Comparison of ENCODE assay signal across 9 mouse cellular contexts in the genomic region with DNA sequence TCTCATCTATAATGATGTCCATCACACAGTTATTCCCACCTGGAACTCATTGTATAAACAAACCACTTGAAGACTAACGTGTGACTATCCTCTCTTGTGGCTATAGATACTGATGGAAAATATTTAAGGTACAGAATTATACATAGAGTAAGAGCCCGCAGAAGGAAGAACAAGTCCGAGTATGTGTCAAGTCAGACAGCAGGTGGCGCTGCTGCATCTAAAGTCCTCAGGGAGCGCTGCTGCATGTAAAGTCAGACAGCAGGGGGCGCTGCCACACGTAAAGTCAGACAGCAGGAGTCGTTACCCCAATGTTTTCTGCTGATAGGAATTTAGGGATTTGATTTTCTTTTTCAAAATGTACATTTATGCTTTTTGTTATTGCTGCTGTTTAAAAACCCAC. TPM values are rescaled to one million over a fixed set of nuclear protein-coding genes. Genes with fewer than 3 reads are reported as not detected.
DNase-seq lines count a peak whose midpoint lies in the region; ATAC-seq and TF ChIP-seq lines count a peak whose summit lies in the region.
"Had no signal": no experiment of that assay in that cellular context is flagged by ENCODE, and none has a peak within 500 bp of the region (broad histone marks: within the 10 kb centered on the region; RNA-seq: fewer than 3 reads in every experiment).

No protein-coding gene starts in this region.

- WGBS in bone marrow, adult 2 months = under 1% methylated on average over 8 of the region's 8 CpGs

- TF ChIP-seq EP300 in MEL (IDR thresholded peaks at IDR 0.05; ENCODE audit: low read depth in 1 of 2, low read length in 2 of 2) = no peak

- peak; percentile 73 for ATAC-seq in erythroid progenitor cell, adult 5-6 weeks (replicated peaks; ENCODE audit: low FRiP score, poor library complexity, severe bottlenecking)

- peak; percentile 93 for DNase-seq in MEL (ENCODE audit: low read depth, low spot score)
- peak; percentile 86 to 95 for DNase-seq in heart, postnatal 10 days
- DNase-seq in layer of hippocampus, postnatal 10 days (ENCODE audit: low spot score in 2 of 2) = peak; percentile 95
- peak; percentile 82 to 88 for DNase-seq in lung, postnatal 4 days
- peak; percentile 99 for DNase-seq in right cerebral cortex, postnatal 4 days
- peak; percentile 53 for DNase-seq in yolk sac, embryonic 10.5 days (ENCODE audit: low spot score)

- TF ChIP-seq POLR2A in MEL (IDR thresholded peaks at IDR 0.05; ENCODE audit: control insufficient read depth in 1 of 2, insufficient read depth in 1 of 2, low read depth in 1 of 2, low read length in 2 of 2, poor library complexity in 1 of 2) = no peak
- no peak for TF ChIP-seq POLR2A in bone marrow, adult 2 months (IDR thresholded peaks at IDR 0.05; ENCODE audit: borderline replicate concordance, control insufficient read depth, low read depth, low read length)

- H3K79me2 ChIP-seq in MEL (ENCODE audit: control insufficient read depth, insufficient read depth, low read length, poor library complexity) = no peaks in the 10 kb centered on the region

- H3K4me3 ChIP-seq in MEL (ENCODE audit: control insufficient read depth in 1 of 2, insufficient read depth in 1 of 2, low read depth in 2 of 2, low read length in 2 of 2) = no peak overlapping the region
- H3K4me3 ChIP-seq in bone marrow, adult 2 months (replicated peaks; ENCODE audit: control insufficient read depth, low read depth, low read length) = no peak overlapping the region
- H3K4me3 ChIP-seq: neural tube, embryonic 12.5 days had no signal

- H3K27ac ChIP-seq in MEL (ENCODE audit: control insufficient read depth, low read depth, low read length) = no peak overlapping the region
- no peak overlapping the region for H3K27ac ChIP-seq in bone marrow, adult 2 months (ENCODE audit: control insufficient read depth, insufficient read depth, low read depth, low read length, poor library complexity)
- H3K27ac ChIP-seq: neural tube, embryonic 12.5 days had no signal

- H3K36me3 ChIP-seq in MEL (ENCODE audit: control insufficient read depth in 1 of 2, insufficient read depth in 2 of 2, low read length in 2 of 2) = no peaks in the 10 kb centered on the region
- H3K36me3 ChIP-seq: neural tube, embryonic 12.5 days had no signal

- no peaks in the 10 kb centered on the region for H3K4me1 ChIP-seq in MEL (ENCODE audit: control insufficient read depth in 1 of 2, insufficient read depth in 2 of 2, low read length in 2 of 2)
- H3K4me1 ChIP-seq in bone marrow, adult 2 months (ENCODE audit: control insufficient read depth, insufficient read depth, low read length) = no peaks in the 10 kb centered on the region
- H3K4me1 ChIP-seq: neural tube, embryonic 12.5 days had no signal

- peak; percentile 61 for TF ChIP-seq RAD21 in MEL (IDR thresholded peaks at IDR 0.05; ENCODE audit: low read depth, low read length)

- intact Hi-C loops in heart, postnatal 10 days (cut with DNase I) = no loop called here

- TF ChIP-seq CTCF in MEL (IDR thresholded peaks at IDR 0.05 in 2 of 3, conservative IDR thresholded peaks at IDR 0.05 in 1 of 3; ENCODE audit: control insufficient read depth in 1 of 3, insufficient read depth in 1 of 3, low read depth in 2 of 3, low read length in 3 of 3, poor library complexity in 1 of 3, severe bottlenecking in 1 of 3) = peak in 2 of 3 experiments; percentile 94 to 100; a peak in 5 of 6 replicates
- TF ChIP-seq CTCF in bone marrow, adult 2 months (IDR thresholded peaks at IDR 0.05; ENCODE audit: control insufficient read depth, insufficient read depth, low read length) = peak; percentile 100

- H3K9ac ChIP-seq in MEL (ENCODE audit: control insufficient read depth, low read depth, low read length, poor library complexity, severe bottlenecking) = no peak overlapping the region
- H3K9ac ChIP-seq: neural tube, embryonic 12.5 days had no signal

- no peaks in the 10 kb centered on the region for H3K9me3 ChIP-seq in MEL (replicated peaks; ENCODE audit: insufficient read depth, low read length)
- H3K9me3 ChIP-seq: neural tube, embryonic 12.5 days had no signal

- peaks cover 0 to 3% of the 10 kb centered on the region in 2 experiments; a peak in 3 of 4 replicates for H3K27me3 ChIP-seq in MEL (ENCODE audit: control insufficient read depth in 1 of 2, insufficient read depth in 2 of 2, low read length in 2 of 2)
- H3K27me3 ChIP-seq: neural tube, embryonic 12.5 days had no signal

TF ChIP-seq in MEL, 35 proteins besides CTCF, POLR2A, EP300 and RAD21:
- peak; percentile 59 for TF ChIP-seq SMC3 (IDR thresholded peaks at IDR 0.05; ENCODE audit: low read depth, low read length)
- TF ChIP-seq MAFK (IDR thresholded peaks at IDR 0.05; ENCODE audit: borderline replicate concordance, low read depth, low read length) = no peak
- TF ChIP-seq ZC3H11A (IDR thresholded peaks at IDR 0.05; ENCODE audit: low read depth, low read length) = 0 out of 2 replicates have a peak, but pooled peaks have one; percentile 25

RNA-seq across cellular contexts. Expression of a gene that starts 5.4 kb away (rescaled TPM):
- not detected in 2 replicates for total RNA-seq in MEL (2012; rRNA removed)
- not detected for polyA plus RNA-seq in MEL (2012; ENCODE audit: insufficient read depth in 1 of 2, insufficient read length in 2 of 2, low read depth in 1 of 2, low replicate concordance in 2 of 2, missing spikeins in 1 of 2)
- not detected in 2 replicates for polyA plus RNA-seq in bone marrow, adult 2 months (2011; ENCODE audit: insufficient read depth, insufficient read length, low replicate concordance, missing spikeins)
- not detected in 2 replicates for total RNA-seq in erythroid progenitor cell, adult 5-6 weeks (2015; ENCODE audit: low replicate concordance)
- not detected in 2 replicates for total RNA-seq in erythroid progenitor cell, adult 5-6 weeks (2017; ENCODE audit: low replicate concordance)
- total RNA-seq in heart, postnatal 10 days (2021) = not detected
- total RNA-seq in layer of hippocampus, postnatal 10 days (2021) = under 1 TPM; 0.33 to 0.41 TPM
- polyA plus RNA-seq: neural tube, embryonic 12.5 days had no signal

RNA-seq across cellular contexts. Expression of a gene that starts 42.4 kb away (rescaled TPM):
- total RNA-seq in MEL (2012; rRNA removed) = not detected in 2 replicates
- polyA plus RNA-seq in MEL (2012; ENCODE audit: insufficient read depth in 1 of 2, insufficient read length in 2 of 2, low read depth in 1 of 2, low replicate concordance in 2 of 2, missing spikeins in 1 of 2) = not detected
- polyA plus RNA-seq in bone marrow, adult 2 months (2011; ENCODE audit: insufficient read depth, insufficient read length, low replicate concordance, missing spikeins) = 5.5 and 9.1 TPM in 2 replicates
- 7.6 and 17.2 TPM in 2 replicates for total RNA-seq in erythroid progenitor cell, adult 5-6 weeks (2015; ENCODE audit: low replicate concordance)
- 9.7 and 11.7 TPM in 2 replicates for total RNA-seq in erythroid progenitor cell, adult 5-6 weeks (2017; ENCODE audit: low replicate concordance)
- total RNA-seq in heart, postnatal 10 days (2021) = under 1 TPM; 0.47 to 0.50 TPM
- total RNA-seq in layer of hippocampus, postnatal 10 days (2021) = under 1 TPM; 0.16 to 0.30 TPM
